Mouse (Mus musculus): ENCODE results near the gene Cntn5. TPM values are rescaled to one million over a fixed set of nuclear protein-coding genes. Genes with fewer than 3 reads are reported as not detected.

The Cntn5 gene
- polyA plus RNA-seq, 2 experiments from 2014 or later: 0.08 TPM; not detected in 1

- ATAC-seq: no peak
Measured at GRCm38 (mm10) chr9:9673277-9674049, 1231.1 kb downstream of the Cntn5 start.

- ATAC-seq: no peak
Measured at GRCm38 (mm10) chr9:9653463-9653862, 1251.1 kb downstream of the Cntn5 start.

GRCm38 (mm10) chr9:9647361-9647760 is 1257.2 kb downstream of the Cntn5 start:
- no peak for ATAC-seq

- no peak for ATAC-seq
Measured at GRCm38 (mm10) chr9:9646276-9646675, 1258.3 kb downstream of the Cntn5 start.

Data from activated CD4-positive, CD25-positive, alpha-beta regulatory T cell, adult 4 months (primary cell).